Mouse (Mus musculus) liver, postnatal 0 days (tissue): ENCODE data around the gene Tsr1.

Experiments used
- CTCF ChIP-seq: sonication (generic); IDR thresholded peaks from 2 replicates; pipeline ENCODE4 v1.5.1; 2016; ENCODE audit warnings: antibody characterized with exemption, low read depth
- EP300 ChIP-seq: IDR thresholded peaks from 2 replicates; pipeline ENCODE4 v1.6.1; 2016; ENCODE audit warnings: antibody characterized with exemption, low read depth, mild to moderate bottlenecking

DNA sequence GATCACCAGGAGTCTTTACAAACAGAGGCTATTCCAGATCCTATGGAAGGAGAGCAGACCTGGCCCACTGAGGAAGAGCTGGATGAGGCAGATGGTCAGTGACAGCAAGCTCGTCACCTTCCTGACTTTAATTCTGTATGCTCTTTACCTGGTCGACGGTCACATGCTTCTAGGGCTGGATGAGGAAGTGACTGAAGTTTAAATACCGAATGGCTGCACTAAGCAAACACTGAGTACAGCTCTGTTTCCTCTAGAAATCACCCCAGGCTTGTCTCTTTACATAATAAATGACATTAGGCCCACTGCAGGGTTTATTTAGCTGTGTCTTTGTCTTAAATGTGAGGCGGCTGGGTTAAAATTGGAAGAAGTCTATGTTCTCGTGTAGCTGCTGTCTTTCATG lies 3.7 kb downstream of the Tsr1 start:
- TF ChIP-seq CTCF (no peak), EP300 (no peak)
